Mouse (Mus musculus) kidney, postnatal 36 days (tissue): ENCODE measurements at regions not wholly inside any gene's neighbourhood (a gene's known extent, or its start where the extent isn't known, plus 50 kb on each side); places are given as distances from the start of the nearest gene placed in this dataset.

ENCODE experiments used
- DNase-seq, 2 experiments: peaks; one replicate each; pipeline ENCODE4 v3.0.0; 2021 to 2022; ENCODE audit warnings: mixed read lengths in 2 of 2

DNA sequence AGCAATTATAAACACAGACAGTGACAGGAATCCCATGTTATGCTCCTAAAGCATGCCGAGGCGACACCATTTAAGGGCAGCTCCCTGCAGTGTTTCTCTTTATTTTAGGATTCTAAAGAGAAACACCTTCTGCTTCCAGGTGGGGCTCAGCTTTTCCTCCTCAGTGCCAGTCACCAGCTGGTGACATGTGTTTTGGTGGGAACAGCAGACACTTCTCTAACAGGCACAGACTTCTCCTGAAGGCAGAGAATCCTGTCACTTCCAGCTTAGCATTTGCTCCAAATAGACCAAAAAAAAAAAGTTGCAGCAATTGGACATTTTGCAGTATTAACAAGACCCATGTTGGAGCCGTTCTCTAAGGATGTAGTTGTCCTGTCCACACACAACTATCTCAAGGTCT is 115.6 kb upstream of the Cdh6 start:
- DNase-seq: no peak

- DNase-seq: no peak
Measured at GRCm38 (mm10) chr15:13287878-13288277, 114.4 kb upstream of the Cdh6 start.

DNA sequence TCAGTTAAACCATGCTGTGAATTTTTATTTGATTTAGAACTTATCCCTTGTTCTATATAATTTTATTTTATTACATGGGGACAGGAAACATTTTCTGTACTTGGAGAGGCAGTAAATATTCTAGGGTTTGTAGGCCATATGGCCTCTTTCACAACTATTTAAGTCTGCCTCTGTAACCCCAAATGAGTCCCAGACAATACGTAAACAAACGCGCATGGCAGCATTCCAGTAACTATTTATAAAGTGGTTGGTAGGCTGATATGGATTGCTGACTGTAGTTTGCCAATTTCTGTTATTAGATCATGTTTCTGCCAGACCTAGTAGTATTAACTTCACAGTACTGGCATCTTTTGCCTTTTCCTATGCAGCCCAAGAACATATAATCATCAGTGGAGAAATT is 111.9 kb upstream of the Cdh6 start:
- no peak for DNase-seq

GRCm38 (mm10) chr15:13284219-13284618 is 110.7 kb upstream of the Cdh6 start:
- DNase-seq: no peak

DNA sequence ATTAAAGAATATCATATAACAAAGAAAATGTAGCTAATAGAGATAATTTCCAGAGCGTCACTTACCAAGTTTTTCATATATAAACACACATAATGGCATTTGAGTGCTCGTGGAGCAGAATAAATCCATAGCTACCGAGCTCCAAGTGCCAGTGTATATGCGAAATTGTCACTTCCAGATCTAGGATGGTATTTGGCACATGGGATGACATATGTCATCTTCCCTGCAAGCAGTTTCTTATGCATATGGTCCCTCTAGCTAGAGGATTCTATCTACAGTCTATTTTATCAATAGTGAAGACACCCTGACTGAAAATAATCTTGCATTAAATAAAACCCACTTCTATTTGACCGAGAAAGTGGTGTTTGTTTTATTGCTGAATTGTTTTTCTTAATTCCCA is 109.6 kb upstream of the Cdh6 start:
- no peak for DNase-seq

DNA sequence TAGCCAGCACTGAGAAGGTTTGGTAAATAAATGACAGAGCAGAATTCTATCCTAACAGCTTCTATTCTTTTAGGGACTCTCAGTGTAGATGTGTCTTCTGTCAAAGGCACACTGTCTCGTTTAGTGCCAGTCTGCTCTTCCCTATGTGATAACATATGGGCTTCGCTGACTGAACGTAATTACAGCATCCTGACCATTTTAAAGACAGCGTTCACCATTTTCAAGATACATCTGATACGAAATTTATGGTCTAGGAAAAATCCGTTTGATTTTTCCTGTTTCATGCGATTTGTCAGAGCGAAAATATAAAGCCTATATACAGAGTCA is 103.4 kb upstream of the Cdh6 start:
- DNase-seq: no peak

DNA sequence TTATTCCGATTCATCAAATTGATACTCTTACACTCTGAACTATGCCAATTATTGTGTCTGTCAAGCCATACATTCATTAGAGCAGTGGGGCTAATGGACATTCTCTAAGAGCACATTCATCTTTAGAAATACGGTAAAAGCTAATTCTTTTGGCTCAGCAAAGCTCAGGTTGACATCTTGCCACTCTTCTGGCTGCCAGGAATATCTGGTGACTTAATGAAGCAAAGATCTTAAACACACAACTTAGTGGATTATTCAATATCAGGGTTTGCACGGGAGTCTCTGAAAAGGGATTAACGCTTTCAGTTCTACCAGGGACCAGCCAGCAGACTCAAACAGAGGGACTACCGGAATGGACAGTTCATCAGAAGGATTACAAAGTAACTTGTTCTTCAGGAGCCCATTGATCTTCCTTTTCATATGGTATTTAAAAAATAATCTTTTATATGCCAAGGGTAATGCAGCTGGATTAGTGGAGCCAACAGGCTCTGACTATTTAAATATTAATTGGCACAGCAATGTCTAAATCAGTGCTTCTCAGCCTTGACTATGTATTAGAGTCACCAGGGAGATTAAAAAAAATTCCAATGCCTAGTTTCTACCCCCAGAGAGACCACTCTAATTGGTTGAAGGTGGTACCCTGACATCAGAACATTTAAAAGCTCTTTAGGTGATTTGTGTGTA is 102.9 kb upstream of the Cdh6 start:
- DNase-seq: no peak

DNA sequence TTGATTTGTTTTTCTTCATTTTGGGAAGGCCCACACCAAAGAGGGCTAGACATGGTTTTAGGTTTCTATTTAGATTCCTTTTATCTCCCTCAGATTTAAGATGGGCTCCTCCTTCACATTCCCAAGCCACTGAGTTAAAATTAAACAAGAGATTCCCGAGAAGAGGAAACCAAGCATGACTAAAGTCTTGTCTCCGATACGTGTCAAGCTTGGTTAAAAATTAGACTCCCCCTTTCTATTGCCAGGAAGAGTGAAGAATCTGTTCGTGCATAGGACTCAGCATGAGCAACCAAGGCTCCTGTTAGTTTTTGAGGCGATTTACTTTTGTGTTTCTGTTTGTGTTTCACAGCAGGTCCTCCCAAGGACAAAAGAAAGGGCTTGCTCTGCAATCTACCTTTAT is 101.9 kb upstream of the Cdh6 start:
- peak in 1 of 2 experiments; percentile 58 for DNase-seq

GRCm38 (mm10) chr15:13274366-13275067 is 101.0 kb upstream of the Cdh6 start:
- DNase-seq: no peak

GRCm38 (mm10) chr15:13246053-13246696 is 72.7 kb upstream of the Cdh6 start:
- DNase-seq: no peak

- peak; percentile 20 to 28 for DNase-seq
Measured at GRCm38 (mm10) chr15:13244306-13244705, 70.8 kb upstream of the Cdh6 start.

GRCm38 (mm10) chr15:13243561-13243960 is 70.1 kb upstream of the Cdh6 start:
- DNase-seq: no peak

DNA sequence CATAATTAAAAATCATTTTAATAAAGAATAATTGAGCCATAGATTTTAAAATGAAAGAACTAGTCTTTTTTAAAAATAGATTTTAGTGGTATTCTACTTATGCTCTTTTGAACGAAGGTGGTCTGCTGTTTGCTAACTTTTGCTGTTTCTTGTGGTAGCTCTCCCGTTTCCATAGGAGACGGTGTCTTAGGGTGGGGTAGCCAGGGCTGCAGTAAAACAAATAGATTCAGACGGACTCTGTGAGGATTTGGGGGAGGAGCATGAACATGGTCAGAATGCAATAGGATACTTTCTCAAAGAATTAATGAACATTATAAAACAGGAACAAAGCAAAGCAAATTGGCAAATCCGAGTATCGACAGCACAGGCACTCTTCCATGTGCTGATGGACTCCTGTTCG is 67.5 kb upstream of the Cdh6 start:
- no peak for DNase-seq

DNA sequence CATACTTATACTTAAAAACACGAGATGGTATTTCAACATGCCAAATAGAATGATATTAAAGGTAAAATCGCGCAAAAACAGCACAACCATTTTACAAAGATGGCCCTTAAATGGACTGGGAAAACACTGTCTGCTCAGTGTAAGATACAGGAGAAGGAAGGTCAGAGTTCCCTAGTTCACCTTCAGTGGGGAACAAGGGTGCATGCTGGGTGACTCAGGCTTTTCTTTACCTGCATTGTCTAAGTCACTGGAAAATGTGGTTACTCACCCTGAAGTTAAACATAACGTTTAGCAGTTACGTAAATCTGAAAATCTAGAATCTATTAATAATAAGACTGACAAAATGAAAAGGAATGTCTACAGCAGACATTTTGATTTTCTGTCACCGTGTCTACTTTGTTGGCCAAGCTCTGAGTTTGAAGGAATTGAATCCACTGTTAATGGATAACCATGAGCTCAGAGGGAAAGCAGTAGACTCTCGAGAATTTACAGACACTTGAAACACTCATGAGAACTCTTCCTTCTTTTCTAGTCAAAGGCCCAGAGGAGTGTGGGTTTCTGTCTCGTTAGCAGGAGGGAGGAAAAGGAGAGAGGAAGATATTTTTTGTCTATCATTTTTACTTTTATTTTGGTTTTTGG is 63.5 kb upstream of the Cdh6 start:
- peak in 1 of 2 experiments; percentile 7 for DNase-seq

DNA sequence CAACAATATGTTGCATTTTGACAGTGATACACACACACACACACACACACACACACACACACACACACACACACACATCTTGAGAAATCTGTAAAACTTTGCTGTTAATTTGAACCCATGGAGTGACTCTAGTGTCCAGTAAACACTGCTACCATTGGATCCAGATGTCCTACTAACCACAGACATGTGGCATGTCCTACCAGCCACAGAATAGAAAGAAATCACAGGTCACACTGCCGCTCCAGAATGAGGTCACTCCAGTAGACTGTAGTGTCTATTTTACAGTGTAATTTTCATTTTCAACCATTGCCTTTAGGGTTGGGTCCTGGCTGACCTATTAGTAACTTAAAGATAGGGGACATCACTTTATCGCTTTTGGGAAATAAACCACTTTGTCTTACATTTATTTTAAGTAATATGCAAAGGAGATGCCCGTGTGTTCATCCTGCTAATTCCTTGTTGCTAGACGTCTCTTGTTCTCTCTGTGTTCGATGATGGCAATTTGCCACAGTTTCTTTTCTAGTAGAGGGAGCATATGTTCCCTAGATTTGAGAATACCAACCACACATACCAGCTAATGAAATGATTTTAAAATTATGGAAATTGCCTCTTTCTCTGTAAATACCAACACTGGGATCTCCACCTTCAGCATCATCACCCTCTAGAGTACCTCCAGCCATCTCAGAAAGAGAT is 59.2 kb upstream of the Cdh6 start:
- no peak for DNase-seq

- DNase-seq: no peak
Measured at GRCm38 (mm10) chr15:13231550-13231949, 58.1 kb upstream of the Cdh6 start.

GRCm38 (mm10) chr15:13228125-13228524 is 54.6 kb upstream of the Cdh6 start:
- DNase-seq: no peak
